Mouse (Mus musculus) megakaryocyte progenitor cell, adult 5-6 weeks (primary cell): ENCODE results near the gene Aup1. TPM values are rescaled to one million over a fixed set of nuclear protein-coding genes. Genes with fewer than 3 reads are reported as not detected.

ENCODE experiments used
- ATAC-seq: replicated peaks from 2 replicates; pipeline ENCODE4 v1.8.0; 2016; ENCODE audit warnings: mild to moderate bottlenecking, moderate TSS enrichment, inconsistent platforms; ENCODE audit not compliant: poor library complexity
- total RNA-seq, 2 experiments: library from RNA; stranded (forward) in 1 of 2; stranded (reverse) in 1 of 2; fragments of 157-497, 149-512 nt in 1 of 2; fragments of 200-1000 nt in 1 of 2; gene quantifications; 2 replicates each; pipeline versions ENCODE4 v1.2.3 to v1.2.4; 2015 to 2017

Gene Aup1
- total RNA-seq, 2 experiments from 2014 or later: 112 to 135 TPM

DNA sequence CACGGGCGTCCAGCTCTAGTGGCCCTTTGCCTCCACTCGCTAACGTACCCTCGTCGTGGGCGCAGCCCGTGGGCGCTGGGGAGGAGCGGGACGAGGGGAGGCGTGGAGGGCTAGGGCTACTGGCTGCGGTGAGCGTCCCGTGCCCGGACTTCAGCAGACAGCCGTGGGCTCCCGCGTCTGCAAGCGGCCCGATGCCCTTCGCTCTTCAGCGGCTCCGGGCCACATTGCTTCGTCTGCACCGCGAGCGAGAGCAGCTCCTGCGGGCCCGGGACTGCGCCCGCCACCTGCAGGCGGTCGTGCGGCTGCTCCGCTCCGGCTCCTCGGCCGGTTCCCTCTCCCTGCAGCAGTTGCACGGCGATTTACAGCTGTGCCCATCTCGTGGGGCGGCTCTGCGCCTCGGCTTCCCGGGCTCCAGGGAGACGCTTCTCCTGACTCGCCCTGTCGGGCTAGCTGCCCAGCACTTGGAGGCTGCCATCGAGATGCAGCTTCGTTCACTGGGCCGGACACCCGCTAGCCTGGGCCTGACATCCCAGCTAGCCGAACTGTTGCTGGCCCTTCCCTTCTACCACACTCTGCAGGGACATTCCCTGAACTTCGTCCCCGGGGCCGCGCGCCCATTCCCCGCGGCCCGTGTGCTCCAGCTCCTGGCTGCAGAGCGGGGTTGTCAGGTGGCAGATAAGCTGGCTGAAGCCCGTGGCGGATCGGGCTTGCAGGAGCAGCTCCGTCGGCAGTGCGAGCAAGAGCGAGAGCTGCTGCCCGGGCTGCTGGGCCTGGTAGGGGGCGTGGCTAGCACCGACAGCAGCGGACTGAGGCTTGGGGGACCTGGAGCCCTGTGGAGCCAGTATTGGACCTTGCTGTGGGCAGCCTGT is 47.6 kb downstream of the Aup1 start:
- peak; percentile 70 for ATAC-seq

DNA sequence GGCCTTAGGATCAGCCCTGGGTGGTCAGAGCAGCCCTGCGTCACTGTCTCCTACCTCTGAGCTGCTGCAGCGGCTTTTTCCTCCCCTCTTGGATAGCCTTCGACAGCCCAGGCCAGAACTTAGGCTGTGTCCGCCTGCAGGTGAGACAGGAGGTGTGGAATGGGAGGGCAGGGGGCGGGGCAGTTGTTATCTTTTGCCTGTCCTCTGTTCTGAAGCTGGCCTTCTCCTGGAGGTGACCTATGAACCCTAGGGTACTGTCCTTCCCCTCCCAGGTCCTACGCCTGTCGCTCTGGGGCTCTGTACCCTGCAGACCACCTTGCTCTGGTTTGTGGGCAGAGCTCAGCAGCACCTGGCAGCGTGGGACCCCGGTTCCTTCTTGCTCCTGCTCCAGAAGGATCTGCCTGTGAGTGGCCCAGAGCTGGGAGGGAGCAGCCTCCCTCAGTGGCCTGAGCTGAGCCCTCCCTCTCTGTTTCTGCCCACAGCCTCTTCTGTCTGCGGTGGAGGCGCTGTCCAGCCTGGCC is 48.9 kb downstream of the Aup1 start:
- no peak for ATAC-seq

- ATAC-seq: no peak
Observed at GRCm38 (mm10) chr6:83104158-83104557, 49.8 kb downstream of the Aup1 start.

Other genes starting within 250 kb of the Aup1 start
- gene Sema4f, start 114.8 kb upstream of the Aup1 start, total RNA-seq (2015): 0.15 and 0.27 TPM in 2 replicates
- gene Sema4f, start 114.8 kb upstream of the Aup1 start, total RNA-seq (2017): 0.04 and 0.17 TPM in 2 replicates
- gene M1ap, start 107.6 kb upstream of the Aup1 start, total RNA-seq (2015): 5.0 and 8.0 TPM in 2 replicates
- gene M1ap, start 107.6 kb upstream of the Aup1 start, total RNA-seq (2017): 5.1 and 5.9 TPM in 2 replicates
- gene Dok1, start 21.1 kb upstream of the Aup1 start, total RNA-seq (2015): 6.5 and 6.8 TPM in 2 replicates
- gene Dok1, start 21.1 kb upstream of the Aup1 start, total RNA-seq (2017): 14.1 and 18.2 TPM in 2 replicates
- 0.59 and 1.4 TPM in 2 replicates for gene Loxl3, start 20.3 kb upstream of the Aup1 start, total RNA-seq (2015)
- gene Loxl3, start 20.3 kb upstream of the Aup1 start, total RNA-seq (2017): 1.0 and 1.7 TPM in 2 replicates
- 128 and 129 TPM in 2 replicates for gene Htra2, start 752 bp downstream of the Aup1 start, total RNA-seq (2015)
- gene Htra2, start 752 bp downstream of the Aup1 start, total RNA-seq (2017): 77.3 and 82.3 TPM in 2 replicates
- gene Dqx1, start 3.3 kb downstream of the Aup1 start, total RNA-seq (2015): 1.2 and 1.7 TPM in 2 replicates
- gene Dqx1, start 3.3 kb downstream of the Aup1 start, total RNA-seq (2017): 0.75 and 1.0 TPM in 2 replicates
- not detected in 2 replicates for gene Tlx2, start 15.8 kb downstream of the Aup1 start, total RNA-seq (2015)
- not detected in 2 replicates for gene Tlx2, start 15.8 kb downstream of the Aup1 start, total RNA-seq (2017)
- 26.5 and 27.2 TPM in 2 replicates for gene Pcgf1, start 23.3 kb downstream of the Aup1 start, total RNA-seq (2015)
- 15.3 and 20.4 TPM in 2 replicates for gene Pcgf1, start 23.3 kb downstream of the Aup1 start, total RNA-seq (2017)
- not detected in 2 replicates for gene Lbx2, start 31.8 kb downstream of the Aup1 start, total RNA-seq (2015)
- gene Lbx2, start 31.8 kb downstream of the Aup1 start, total RNA-seq (2017): not detected in 2 replicates
- 0.20 and 0.79 TPM in 2 replicates for gene Ccdc142, start 47.1 kb downstream of the Aup1 start, total RNA-seq (2015)
- 0.58 and 1.6 TPM in 2 replicates for gene Ccdc142, start 47.1 kb downstream of the Aup1 start, total RNA-seq (2017)
- 1.5 and 1.6 TPM in 2 replicates for gene Gm42688, start 47.1 kb downstream of the Aup1 start, total RNA-seq (2015)
- 2.7 and 3.0 TPM in 2 replicates for gene Gm42688, start 47.1 kb downstream of the Aup1 start, total RNA-seq (2017)
- gene Mrpl53, start 54.5 kb downstream of the Aup1 start, total RNA-seq (2015): 53.6 and 60.8 TPM in 2 replicates
- gene Mrpl53, start 54.5 kb downstream of the Aup1 start, total RNA-seq (2017): 19.5 and 29.2 TPM in 2 replicates
- gene Mogs, start 61.0 kb downstream of the Aup1 start, total RNA-seq (2015): 54.6 and 69.0 TPM in 2 replicates
- 122 and 130 TPM in 2 replicates for gene Mogs, start 61.0 kb downstream of the Aup1 start, total RNA-seq (2017)
- 25.8 and 27.8 TPM in 2 replicates for gene Wbp1, start 67.0 kb downstream of the Aup1 start, total RNA-seq (2015)
- 85.0 and 96.7 TPM in 2 replicates for gene Wbp1, start 67.0 kb downstream of the Aup1 start, total RNA-seq (2017)
- 20.7 and 24.4 TPM in 2 replicates for gene Ino80b, start 70.9 kb downstream of the Aup1 start, total RNA-seq (2015)
- gene Ino80b, start 70.9 kb downstream of the Aup1 start, total RNA-seq (2017): 35.5 and 44.4 TPM in 2 replicates
- gene Rtkn, start 80.9 kb downstream of the Aup1 start, total RNA-seq (2015): 1.9 and 2.4 TPM in 2 replicates
- gene Rtkn, start 80.9 kb downstream of the Aup1 start, total RNA-seq (2017): 2.2 and 2.4 TPM in 2 replicates
- 0.57 TPM in 1 of 2 replicates, not detected in the other for gene Wdr54, start 101.9 kb downstream of the Aup1 start, total RNA-seq (2015)
- gene Wdr54, start 101.9 kb downstream of the Aup1 start, total RNA-seq (2017): under 0.01 and 0.14 TPM in 2 replicates
- gene 1700003E16Rik, start 101.9 kb downstream of the Aup1 start, total RNA-seq (2015): not detected in 2 replicates
- not detected in 2 replicates for gene 1700003E16Rik, start 101.9 kb downstream of the Aup1 start, total RNA-seq (2017)
- 50.8 and 51.4 TPM in 2 replicates for gene Dctn1, start 111.4 kb downstream of the Aup1 start, total RNA-seq (2015)
- 85.9 and 86.2 TPM in 2 replicates for gene Dctn1, start 111.4 kb downstream of the Aup1 start, total RNA-seq (2017)
- 0.10 TPM in 1 of 2 replicates, not detected in the other for gene Slc4a5, start 165.3 kb downstream of the Aup1 start, total RNA-seq (2015)
- gene Slc4a5, start 165.3 kb downstream of the Aup1 start, total RNA-seq (2017): under 0.01 TPM in 1 of 2 replicates, not detected in the other